Mouse (Mus musculus) layer of hippocampus, adult 8-10 months (tissue): ENCODE results near the gene Olfr313. TPM values are rescaled to one million over a fixed set of nuclear protein-coding genes. Genes with fewer than 3 reads are reported as not detected.
A peak's percentile ranks its signal among the peaks of the same experiment; 100 is the strongest.

Experiments used
- DNase-seq, 2 experiments: peaks; one replicate each; pipeline ENCODE4 v3.0.0; 2022; ENCODE audit warnings: low spot score in 2 of 2
- total RNA-seq, 4 experiments: library from RNA; stranded (reverse); gene quantifications; 2 replicates each; pipeline ENCODE4 v1.2.4; 2022

Gene Olfr313
- total RNA-seq, 4 experiments from 2014 or later, result not detected

DNA sequence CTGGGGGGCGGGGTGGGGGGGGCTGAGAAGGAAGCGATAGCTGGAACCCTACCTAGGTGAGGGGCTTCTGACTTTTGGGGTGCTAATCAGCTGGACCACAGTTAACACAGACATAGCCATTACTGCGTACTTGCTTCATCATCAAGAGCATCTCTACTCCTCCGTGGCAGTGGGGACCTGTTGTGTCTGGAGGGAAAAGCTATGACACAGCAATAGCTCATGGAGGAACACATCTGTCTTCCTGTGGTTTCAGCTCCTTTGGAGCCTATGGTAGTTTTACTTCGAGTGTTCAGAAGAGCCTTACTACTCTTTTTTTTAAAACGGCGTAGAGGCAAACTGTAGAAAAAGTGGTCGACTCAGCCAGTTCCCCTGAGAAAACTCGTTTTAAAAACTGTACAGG lies 32.8 kb downstream of the Olfr313 start:
- no peak for DNase-seq

GRCm38 (mm10) chr11:58849731-58850130 lies 34.9 kb downstream of the Olfr313 start:
- no peak for DNase-seq

- DNase-seq, result no peak
These were observed 45.9 kb downstream of the Olfr313 start for GRCm38 (mm10) chr11:58860744-58861143.

DNA sequence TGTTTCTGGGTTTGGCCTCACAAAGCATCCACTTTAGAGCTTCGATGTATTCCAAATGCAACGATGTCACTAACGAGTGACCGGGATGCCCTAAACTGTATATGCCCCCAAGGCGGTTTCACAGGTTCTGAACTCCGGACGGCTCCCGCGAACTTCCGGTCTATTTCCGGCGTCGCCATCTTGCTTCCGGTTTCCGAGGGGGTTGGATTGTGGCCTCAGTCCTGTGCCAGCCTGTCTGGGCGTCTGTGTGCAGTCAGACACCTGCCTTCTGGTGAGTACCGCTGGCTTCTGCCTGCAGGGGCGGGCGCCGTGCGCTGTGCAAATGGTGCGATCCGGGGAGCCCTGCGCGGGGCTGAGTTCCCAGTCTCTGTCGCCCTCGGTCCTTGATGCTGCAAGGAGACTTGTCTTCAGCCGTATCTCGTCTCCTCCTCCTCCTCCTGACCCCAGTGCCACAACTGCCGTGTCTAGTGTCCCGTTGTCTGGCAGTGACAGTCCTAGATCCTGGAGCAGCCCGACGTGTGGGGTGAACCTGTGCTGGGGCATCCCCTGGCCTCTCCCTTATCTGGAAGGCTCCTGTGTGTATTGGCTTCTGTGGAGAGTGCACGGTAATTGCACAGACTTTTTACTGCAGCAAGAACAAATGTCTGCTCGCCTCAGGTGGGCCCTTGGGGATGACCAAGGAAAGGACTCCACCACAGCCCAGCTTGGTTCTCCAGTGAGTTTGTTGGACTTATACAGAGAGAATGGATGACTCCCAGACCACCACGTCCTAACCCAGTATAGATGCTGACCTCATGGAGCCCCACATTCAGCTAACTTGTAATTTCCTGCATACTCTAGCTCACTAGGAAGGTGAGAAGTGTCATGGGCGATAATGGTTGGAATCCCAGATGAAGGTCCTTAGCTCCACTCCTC lies 52.5 kb downstream of the Olfr313 start, which contains the start of gene 2810021J22Rik:
Gene 2810021J22Rik (plus strand): TSS at position 178 of the 915 bp plus-strand sequence.
- peak; percentile 78 to 81 for DNase-seq

- no peak for DNase-seq
These were observed 53.1 kb downstream of the Olfr313 start for GRCm38 (mm10) chr11:58867954-58868330.

Other genes starting within 250 kb of the Olfr313 start
- not detected for gene Olfr224, start 244.4 kb upstream of the Olfr313 start, total RNA-seq
- not detected for gene Olfr325, start 237.3 kb upstream of the Olfr313 start, total RNA-seq
- gene Olfr324, start 219.9 kb upstream of the Olfr313 start, total RNA-seq, result not detected
- gene 2210407C18Rik, start 198.9 kb upstream of the Olfr313 start, total RNA-seq, result not detected
- not detected for gene Olfr323, start 184.5 kb upstream of the Olfr313 start, total RNA-seq
- gene Trim58, start 174.5 kb upstream of the Olfr313 start, total RNA-seq, result under 1 TPM in 2 of 4 experiments, not detected in 2; 0.14 to 0.19 TPM
- gene Olfr322, start 156.2 kb upstream of the Olfr313 start, total RNA-seq, result not detected
- not detected for gene Olfr320, start 133.9 kb upstream of the Olfr313 start, total RNA-seq
- under 1 TPM in 1 of 4 experiments, not detected in 3; 0.43 TPM for gene Olfr319, start 115.8 kb upstream of the Olfr313 start, total RNA-seq
- gene Olfr318, start 91.0 kb upstream of the Olfr313 start, total RNA-seq, result under 1 TPM in 2 of 4 experiments, not detected in 2; 0.09 to 0.16 TPM
- under 1 TPM in 3 of 4 experiments, not detected in 1; 0.19 to 0.76 (median 0.43) TPM for gene Olfr317, start 75.8 kb upstream of the Olfr313 start, total RNA-seq
- 1 to 10 TPM in 2 of 4 experiments, under 1 TPM in 2; 0.59 to 1.8 (median 1.2) TPM for gene Olfr316, start 62.3 kb upstream of the Olfr313 start, total RNA-seq
- not detected for gene Olfr315, start 41.8 kb upstream of the Olfr313 start, total RNA-seq
- not detected for gene Olfr314, start 32.0 kb upstream of the Olfr313 start, total RNA-seq
- 1 to 10 TPM; 5.4 to 7.7 (median 6.4) TPM for gene Fam183b, start 13.0 kb upstream of the Olfr313 start, total RNA-seq
- not detected for gene Olfr312, start 14.2 kb downstream of the Olfr313 start, total RNA-seq
- not detected for gene Olfr311, start 24.3 kb downstream of the Olfr313 start, total RNA-seq
- gene Gm12258, start 32.2 kb downstream of the Olfr313 start, total RNA-seq, result 10 to 100 TPM; 15.8 to 24.2 (median 21.4) TPM
- 10 to 100 TPM in 3 of 4 experiments, 1 to 10 TPM in 1; 7.1 to 14.0 (median 12.1) TPM for gene 2810021J22Rik, start 52.2 kb downstream of the Olfr313 start, total RNA-seq
- gene Zfp39, start 89.2 kb downstream of the Olfr313 start, total RNA-seq, result 10 to 100 TPM in 2 of 4 experiments, 1 to 10 TPM in 2; 9.0 to 10.2 (median 9.8) TPM
- gene Btnl10, start 102.9 kb downstream of the Olfr313 start, total RNA-seq, result under 1 TPM in 1 of 4 experiments, not detected in 3; 0.14 TPM
- gene Rnf187, start 123.9 kb downstream of the Olfr313 start, total RNA-seq, result 100 to 1,000 TPM; 426 to 450 (median 442) TPM
- gene Hist3h2ba, start 133.9 kb downstream of the Olfr313 start, total RNA-seq, result 10 to 100 TPM; 71.4 to 92.2 (median 75.7) TPM
- gene Hist3h2a, start 139.7 kb downstream of the Olfr313 start, total RNA-seq, result 10 to 100 TPM; 48.9 to 64.2 (median 56.8) TPM
- 1 to 10 TPM; 2.8 to 6.3 (median 4.8) TPM for gene Trim17, start 139.7 kb downstream of the Olfr313 start, total RNA-seq
- 10 to 100 TPM; 28.4 to 32.5 (median 31.0) TPM for gene Trim11, start 163.1 kb downstream of the Olfr313 start, total RNA-seq